Mouse (Mus musculus) liver, adult 2 months (tissue): ENCODE measurements around the gene Psmb11.

Experiments used
- CTCF ChIP-seq: fragments of 200-500 bp; IDR thresholded peaks from 2 replicates; pipeline ENCODE4 v1.5.1; 2011; ENCODE audit warnings: low read depth, low read length, control low read depth
- POLR2A ChIP-seq: fragments of 200-500 bp; IDR thresholded peaks from 2 replicates; pipeline ENCODE4 v1.6.1; 2011; ENCODE audit warnings: low read length, control low read depth; ENCODE audit not compliant: insufficient read depth; ENCODE audit errors: extremely low read depth

GRCm38 (mm10) chr14:54674317-54674716, 53.1 kb downstream of the Psmb11 start:
- TF ChIP-seq POLR2A (no peak), CTCF (no peak)
